In the genomic region with DNA sequence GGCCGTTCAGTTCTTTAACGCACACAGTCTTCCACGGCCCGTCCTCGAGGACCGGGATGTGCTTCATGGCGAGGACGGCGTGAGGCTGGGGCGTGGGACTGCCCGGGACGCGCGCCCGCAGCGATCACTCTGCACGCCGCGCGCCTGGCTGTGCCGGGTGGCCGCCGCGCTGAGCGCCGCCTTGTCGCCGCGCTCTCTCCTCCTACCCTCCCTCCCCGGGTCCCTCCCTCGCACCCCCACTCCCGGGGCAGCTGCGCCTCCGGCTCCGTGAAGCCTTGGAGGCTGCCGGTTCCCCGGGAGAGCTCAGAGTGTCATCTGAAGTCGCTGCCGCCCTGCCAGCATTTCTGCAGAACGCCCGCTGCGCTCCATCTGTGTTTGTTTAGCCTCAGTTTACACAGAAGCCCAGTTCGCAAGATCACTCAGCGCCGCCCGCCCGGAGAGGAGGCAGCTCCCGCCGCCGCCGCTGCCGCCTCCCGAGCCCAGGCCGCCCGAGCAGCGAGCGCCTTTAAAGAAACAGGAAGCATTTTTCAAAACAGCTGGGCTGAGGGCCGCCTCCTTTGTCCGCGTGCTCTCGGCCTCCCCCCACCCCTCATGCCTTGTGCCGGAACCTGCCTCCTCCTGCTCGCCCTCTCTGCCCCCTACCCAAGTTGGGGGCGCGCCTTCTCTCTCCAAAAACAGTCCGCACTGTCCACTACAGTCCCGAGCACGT, we compare ENCODE assay signal across 8 mouse cellular contexts. TPM values are rescaled to one million over a fixed set of nuclear protein-coding genes. Genes with fewer than 3 reads are reported as not detected.
A peak's percentile ranks its signal among the peaks of the same experiment; 100 is the strongest.
DNase-seq lines count a peak whose midpoint lies in the region; ATAC-seq and TF ChIP-seq lines count a peak whose summit lies in the region.

Gene Atoh8 (minus strand): TSS at position 480 of the 709 bp plus-strand sequence.

- ATAC-seq in cerebellum, adult (ENCODE audit: insufficient number of reproducible peaks, low FRiP score, low TSS enrichment), result peak; percentile 27; the same call in 1 of the 2 replicates
- ATAC-seq in hindbrain, embryonic 13.5 days (ENCODE audit: low FRiP score), result peak; percentile 15
- peak; percentile 41 for ATAC-seq in megakaryocyte progenitor cell, adult 5-6 weeks (replicated peaks; ENCODE audit: poor library complexity)

- no peak for TF ChIP-seq CTCF in gastrocnemius, adult 2 months (IDR thresholded peaks at IDR 0.05)

- H3K27ac ChIP-seq in gastrocnemius, adult 2 months, result peak within 1 kb of the TSS; percentile 91
- H3K27ac ChIP-seq in hindbrain, embryonic 13.5 days, result peak within 1 kb of the TSS; percentile 31

- DNase-seq in cerebellum, postnatal 4 days (ENCODE audit: low spot score in 2 of 2), result no peak
- DNase-seq in cerebellum, adult 9-11 months, result peak; percentile 71
- DNase-seq in gastrocnemius, adult 2 months, result peak; percentile 84
- DNase-seq in left cerebral cortex, postnatal 36 days (ENCODE audit: low spot score in 2 of 2), result peak; percentile 49 to 52
- DNase-seq in spleen, postnatal 10 days (ENCODE audit: low spot score in 2 of 2), result peak; percentile 21 to 44

- H3K4me2 ChIP-seq in hindbrain, embryonic 13.5 days, result peak within 1 kb of the TSS; percentile 95

- H3K4me3 ChIP-seq in gastrocnemius, adult 2 months, result peak within 1 kb of the TSS; percentile 91
- H3K4me3 ChIP-seq in hindbrain, embryonic 13.5 days, result peak within 1 kb of the TSS; percentile 49

- H3K4me1 ChIP-seq in hindbrain, embryonic 13.5 days (replicated peaks), result peaks cover 55% of the 10 kb centered on the region

- H3K9me3 ChIP-seq in hindbrain, embryonic 13.5 days, result no peaks in the 10 kb centered on the region

- H3K36me3 ChIP-seq in hindbrain, embryonic 13.5 days, result no peaks in the 10 kb centered on the region

- WGBS in hindbrain, embryonic 13.5 days, result under 1% methylated on average over 67 of the region's 68 CpGs

- H3K27me3 ChIP-seq in hindbrain, embryonic 13.5 days, result peaks cover 97% of the 10 kb centered on the region

- H3K9ac ChIP-seq in hindbrain, embryonic 13.5 days, result peak within 1 kb of the TSS; percentile 72

- intact Hi-C loops in gastrocnemius, adult 2 months (cut with DNase I), result loop anchor here (1.0 kb wide), 1 partner anchor 18 kb away; no protein-coding TSS in a partner anchor
- intact Hi-C loops in left cerebral cortex, postnatal 36 days (cut with DNase I), result no loop called here

RNA-seq across cellular contexts. Expression of gene Atoh8, which starts in this region (rescaled TPM):
- 1 to 10 TPM; 3.3 to 9.2 TPM for total RNA-seq in gastrocnemius, adult 2 months (2021)
- polyA plus RNA-seq in hindbrain, embryonic 13.5 days (2015; fragmentation: Nextera tagmentation; extraction: Ambion mirVana), result 3.2 and 4.2 TPM in 2 replicates
- 1 to 10 TPM; 1.1 to 1.8 TPM for total RNA-seq in left cerebral cortex, postnatal 36 days (2021)
- total RNA-seq in megakaryocyte progenitor cell, adult 5-6 weeks (2015), result not detected in 2 replicates
- total RNA-seq in megakaryocyte progenitor cell, adult 5-6 weeks (2017), result not detected in 2 replicates

Comparison
In these comparisons a context has a peak if more than half of its experiments do, and no peak if none do; other contexts are left out.
1. DNase-seq: peak in cerebellum, adult 9-11 months (single experiment), gastrocnemius, adult 2 months (single experiment), left cerebral cortex, postnatal 36 days (2 of 2) and spleen, postnatal 10 days (2 of 2); none in cerebellum, postnatal 4 days (0 of 2).
2. Peak in ATAC-seq in megakaryocyte progenitor cell, adult 5-6 weeks; RNA of the gene not detected or under 1 TPM.
3. Peak in every context shown above with its lines, with median percentiles within 50 percentile points of each other: ATAC-seq.